Mouse (Mus musculus) kidney, embryonic 16.5 days (tissue): ENCODE measurements around the gene Slc2a1. TPM values are rescaled to one million over a fixed set of nuclear protein-coding genes. Genes with fewer than 3 reads are reported as not detected.

Experiments used
- ATAC-seq: fragments of 200-750 bp; cut with Nextera tagmentation; 2 replicates; pipeline ENCODE4 v1.8.0; 2017; ENCODE audit warnings: moderate TSS enrichment; ENCODE audit not compliant: low FRiP score, low TSS enrichment
- H3K27ac ChIP-seq: fragments of 300-500 bp; sonication (generic); 2 replicates; pipeline ENCODE4 v1.5.1; 2014; ENCODE audit warnings: low read length
- H3K27me3 ChIP-seq: fragments of 300-500 bp; sonication (generic); 2 replicates; pipeline ENCODE4 v1.6.1; 2014; ENCODE audit warnings: low read length, control low read depth, mixed read lengths; ENCODE audit not compliant: insufficient read depth
- H3K36me3 ChIP-seq: fragments of 300-500 bp; sonication (generic); 2 replicates; pipeline ENCODE4 v1.6.1; 2014; ENCODE audit warnings: low read length, control low read depth, mixed read lengths; ENCODE audit not compliant: insufficient read depth
- H3K4me1 ChIP-seq: fragments of 300-500 bp; sonication (generic); 2 replicates; pipeline ENCODE4 v1.6.1; 2014; ENCODE audit warnings: low read length, control low read depth, mixed read lengths; ENCODE audit not compliant: insufficient read depth
- H3K4me2 ChIP-seq: fragments of 300-500 bp; sonication (generic); replicated peaks from 2 replicates; pipeline ENCODE4 v1.6.1; 2014; ENCODE audit warnings: low read depth, low read length
- H3K4me3 ChIP-seq: fragments of 300-500 bp; sonication (generic); 2 replicates; pipeline ENCODE4 v1.5.1; 2014; ENCODE audit warnings: mild to moderate bottlenecking, low read length
- H3K9ac ChIP-seq: fragments of 300-500 bp; sonication (generic); replicated peaks from 2 replicates; pipeline ENCODE4 v1.6.1; 2014; ENCODE audit warnings: low read length
- H3K9me3 ChIP-seq: fragments of 300-500 bp; sonication (generic); 2 replicates; pipeline ENCODE4 v1.6.1; 2016; ENCODE audit warnings: low read length, control low read depth
- WGBS: fragments of 180-500 bp; shearing (Covaris S2); extraction: QIAGEN DNeasy Blood & Tissue Kit; methylation state at CpG from one replicate; pipeline ENCODE4 v1.1.7; 2014; 5-methylcytosine and 5-hydroxymethylcytosine counted together
- polyA plus RNA-seq: library from polyadenylated mRNA; unstranded; fragments of >200 nt; fragmentation: Nextera tagmentation; extraction: Ambion mirVana; gene quantifications from 2 replicates; pipeline ENCODE4 v1.2.1, GENCODE M21; 2015

The Slc2a1 gene
- polyA plus RNA-seq, 1 experiment from 2014 or later = 98.6 TPM

GRCm38 (mm10) chr4:119096401-119096800 is 12.1 kb upstream of the Slc2a1 start:
- no peak overlapping the region for H3K9ac ChIP-seq
- 64% methylated on average over 3 of the region's 3 CpGs for WGBS
- H3K4me1 ChIP-seq = no peaks in the 10 kb centered on the region
- no peaks in the 10 kb centered on the region for H3K27me3 ChIP-seq
- H3K27ac ChIP-seq = no peak overlapping the region
- H3K36me3 ChIP-seq = no peaks in the 10 kb centered on the region
- H3K4me3 ChIP-seq = no peak overlapping the region
- H3K4me2 ChIP-seq = no peak overlapping the region
- ATAC-seq = no peak
- H3K9me3 ChIP-seq = no peaks in the 10 kb centered on the region

- H3K27me3 ChIP-seq = no peaks in the 10 kb centered on the region
- H3K4me3 ChIP-seq = no peak overlapping the region
- H3K9me3 ChIP-seq = no peaks in the 10 kb centered on the region
- no peak for ATAC-seq
- H3K36me3 ChIP-seq = no peaks in the 10 kb centered on the region
- H3K4me2 ChIP-seq = no peak overlapping the region
- no peaks in the 10 kb centered on the region for H3K4me1 ChIP-seq
- no peak overlapping the region for H3K9ac ChIP-seq
- no peak overlapping the region for H3K27ac ChIP-seq
- WGBS = 67% methylated on average over 4 of the region's 4 CpGs
Observed at GRCm38 (mm10) chr4:119097421-119097820, 11.1 kb upstream of the Slc2a1 start.

GRCm38 (mm10) chr4:119098216-119099210 is 10.0 kb upstream of the Slc2a1 start:
- WGBS = 63% methylated on average over 8 of the region's 8 CpGs
- H3K4me1 ChIP-seq = no peaks in the 10 kb centered on the region
- ATAC-seq = no peak
- no peaks in the 10 kb centered on the region for H3K36me3 ChIP-seq
- H3K9ac ChIP-seq = no peak overlapping the region
- H3K27ac ChIP-seq = no peak overlapping the region
- no peak overlapping the region for H3K4me2 ChIP-seq
- no peaks in the 10 kb centered on the region for H3K9me3 ChIP-seq
- no peak overlapping the region for H3K4me3 ChIP-seq
- no peaks in the 10 kb centered on the region for H3K27me3 ChIP-seq

- H3K36me3 ChIP-seq = no peaks in the 10 kb centered on the region
- no peak overlapping the region for H3K4me2 ChIP-seq
- H3K4me1 ChIP-seq = peaks cover 15% of the 10 kb centered on the region
- WGBS = 84% methylated on average over 3 of the region's 3 CpGs
- no peaks in the 10 kb centered on the region for H3K27me3 ChIP-seq
- H3K4me3 ChIP-seq = no peak overlapping the region
- H3K9me3 ChIP-seq = no peaks in the 10 kb centered on the region
- no peak overlapping the region for H3K9ac ChIP-seq
- ATAC-seq = no peak
- no peak overlapping the region for H3K27ac ChIP-seq
Observed at GRCm38 (mm10) chr4:119101392-119101791, 7.1 kb upstream of the Slc2a1 start.

GRCm38 (mm10) chr4:119102350-119103126 is 6.0 kb upstream of the Slc2a1 start:
- Histone ChIP-seq H3K27me3 (no peaks in the 10 kb centered on the region), H3K36me3 (no peaks in the 10 kb centered on the region), H3K9ac (no peak overlapping the region), H3K4me1 (peaks cover 18% of the 10 kb centered on the region), H3K27ac (no peak overlapping the region), H3K9me3 (no peaks in the 10 kb centered on the region), H3K4me2 (no peak overlapping the region), H3K4me3 (no peak overlapping the region)
- ATAC-seq = no peak
- WGBS = 58% methylated on average over 7 of the region's 7 CpGs

- Histone ChIP-seq H3K4me3 (no peak overlapping the region), H3K36me3 (no peaks in the 10 kb centered on the region), H3K27ac (no peak overlapping the region), H3K9me3 (no peaks in the 10 kb centered on the region), H3K27me3 (no peaks in the 10 kb centered on the region), H3K9ac (no peak overlapping the region), H3K4me1 (peaks cover 28% of the 10 kb centered on the region), H3K4me2 (no peak overlapping the region)
- no peak for ATAC-seq
- 54% methylated on average over 4 of the region's 4 CpGs for WGBS
Observed at GRCm38 (mm10) chr4:119104847-119105246, 3.7 kb upstream of the Slc2a1 start.

GRCm38 (mm10) chr4:119105704-119106103 is 2.8 kb upstream of the Slc2a1 start:
- Histone ChIP-seq H3K4me3 (peak overlapping the region; percentile 38), H3K4me1 (peaks cover 36% of the 10 kb centered on the region), H3K27ac (peak overlapping the region; percentile 80), H3K9ac (peak overlapping the region; percentile 63), H3K27me3 (no peaks in the 10 kb centered on the region), H3K36me3 (no peaks in the 10 kb centered on the region), H3K4me2 (peak overlapping the region; percentile 64), H3K9me3 (no peaks in the 10 kb centered on the region)
- peak; percentile 69 for ATAC-seq
- WGBS = 0% methylated on average over 18 of the region's 18 CpGs

- 81% methylated on average over 2 of the region's 2 CpGs for WGBS
- Histone ChIP-seq H3K4me3 (peak overlapping the region; percentile 84), H3K4me1 (peaks cover 48% of the 10 kb centered on the region)
Observed at GRCm38 (mm10) chr4:119107867-119108266, 644 bp upstream of the Slc2a1 start.

GRCm38 (mm10) chr4:119109640-119110039 is 1.1 kb downstream of the Slc2a1 start:
- no peaks in the 10 kb centered on the region for H3K36me3 ChIP-seq
- ATAC-seq = no peak
- peak overlapping the region; percentile 99 for H3K27ac ChIP-seq
- H3K9me3 ChIP-seq = no peaks in the 10 kb centered on the region
- peak overlapping the region; percentile 60 for H3K4me2 ChIP-seq
- peaks cover 48% of the 10 kb centered on the region for H3K4me1 ChIP-seq
- H3K4me3 ChIP-seq = peak overlapping the region; percentile 84
- 11% methylated on average over 11 of the region's 11 CpGs for WGBS
- H3K27me3 ChIP-seq = no peaks in the 10 kb centered on the region
- peak overlapping the region; percentile 92 for H3K9ac ChIP-seq

More at GRCm38 (mm10) chr4:119107867-119108266, 644 bp upstream of the Slc2a1 start:
- H3K27me3 ChIP-seq = no peaks in the 10 kb centered on the region
- peak overlapping the region; percentile 99; the same call in 1 of the 2 replicates for H3K27ac ChIP-seq
- ATAC-seq = no peak
- no peaks in the 10 kb centered on the region for H3K36me3 ChIP-seq
- H3K4me2 ChIP-seq = peak overlapping the region; percentile 60
- no peak overlapping the region; the same call in 1 of the 2 replicates for H3K9ac ChIP-seq
- H3K9me3 ChIP-seq = no peaks in the 10 kb centered on the region
